Mouse (Mus musculus) heart, embryonic 12.5 days (tissue): ENCODE results near the gene Btaf1. TPM values are rescaled to one million over a fixed set of nuclear protein-coding genes. Genes with fewer than 3 reads are reported as not detected.
A peak's percentile ranks its signal among the peaks of the same experiment; 100 is the strongest.

Experiments
- ATAC-seq: fragments of 200-750 bp; cut with Nextera tagmentation; 2 replicates; pipeline ENCODE4 v1.8.0; 2017; ENCODE audit warnings: moderate TSS enrichment, moderate library complexity; ENCODE audit not compliant: insufficient number of reproducible peaks, low FRiP score
- H3K27ac ChIP-seq: fragments of 300-500 bp; sonication (generic); 2 replicates; pipeline ENCODE4 v1.5.1; 2016; ENCODE audit warnings: mild to moderate bottlenecking, moderate library complexity; ENCODE audit not compliant: poor library complexity, severe bottlenecking
- H3K27me3 ChIP-seq: fragments of 300-500 bp; sonication (generic); replicated peaks from 2 replicates; pipeline ENCODE4 v1.6.1; 2016; ENCODE audit warnings: mild to moderate bottlenecking, moderate library complexity
- H3K36me3 ChIP-seq: fragments of 300-500 bp; sonication (generic); 2 replicates; pipeline ENCODE4 v1.6.1; 2016; ENCODE audit warnings: mild to moderate bottlenecking, moderate library complexity
- H3K4me1 ChIP-seq: fragments of 300-500 bp; sonication (generic); replicated peaks from 2 replicates; pipeline ENCODE4 v1.6.1; 2016; ENCODE audit warnings: mild to moderate bottlenecking
- H3K4me2 ChIP-seq: fragments of 300-500 bp; sonication (generic); 2 replicates; pipeline ENCODE4 v1.6.1; 2016; ENCODE audit warnings: mild to moderate bottlenecking, moderate library complexity
- H3K4me3 ChIP-seq: fragments of 300-500 bp; sonication (generic); 2 replicates; pipeline ENCODE4 v1.5.1; 2016; ENCODE audit warnings: mild to moderate bottlenecking
- H3K9ac ChIP-seq: fragments of 300-500 bp; sonication (generic); 2 replicates; pipeline ENCODE4 v1.6.1; 2016; ENCODE audit warnings: mild to moderate bottlenecking, moderate library complexity
- H3K9me3 ChIP-seq: fragments of 300-500 bp; sonication (generic); replicated peaks from 2 replicates; pipeline ENCODE4 v1.6.1; 2016; ENCODE audit warnings: mild to moderate bottlenecking, moderate library complexity
- WGBS: fragments of 180-500 bp; shearing (Covaris S2); methylation state at CpG from one replicate; pipeline ENCODE4 v1.1.7; 2016; 5-methylcytosine and 5-hydroxymethylcytosine counted together
- polyA plus RNA-seq: library from polyadenylated mRNA; unstranded; fragments of >200 nt; fragmentation: Nextera tagmentation; extraction: Ambion mirVana; gene quantifications from 2 replicates; pipeline ENCODE4 v1.2.1, GENCODE M21; 2016

The Btaf1 gene
- polyA plus RNA-seq, 1 experiment from 2014 or later: 13.8 TPM

DNA sequence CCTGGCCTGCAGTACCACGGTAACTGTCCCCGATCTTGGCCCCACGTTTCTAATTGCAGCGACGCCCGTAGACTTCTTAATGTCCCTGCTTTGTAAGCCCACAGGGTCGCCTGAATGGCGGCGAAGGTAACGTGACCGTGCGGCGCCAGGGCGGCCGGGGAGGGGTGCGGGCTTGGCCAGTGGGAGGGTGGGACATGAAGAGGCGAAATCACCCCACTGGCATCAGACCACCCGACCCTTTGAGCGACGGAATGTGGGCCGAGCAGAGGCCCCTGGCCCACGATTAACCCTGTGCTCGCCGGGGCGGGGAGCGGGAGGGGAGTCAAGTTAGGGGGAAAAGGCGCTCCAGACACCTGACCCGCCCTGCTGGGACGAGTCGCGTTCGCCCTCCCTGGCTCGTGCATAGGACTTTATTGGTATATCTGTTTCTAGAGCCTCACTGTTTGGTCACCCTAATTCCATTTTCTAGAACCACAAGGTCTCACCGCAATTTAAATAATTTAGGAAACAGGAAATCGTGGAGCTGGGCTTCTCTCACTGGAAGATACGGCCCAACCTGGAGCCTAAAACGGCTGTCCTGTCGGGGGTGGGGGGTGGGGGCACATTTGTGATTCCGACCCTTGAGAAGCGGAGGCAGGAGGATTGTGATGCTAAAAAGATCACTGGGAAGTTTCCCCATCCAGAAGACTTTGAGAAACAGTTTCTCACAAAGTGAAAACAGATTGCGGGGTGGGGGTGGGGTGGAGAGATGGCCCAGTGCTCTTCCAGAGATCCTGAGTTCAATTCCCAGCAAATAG is 21.5 kb upstream of the Btaf1 start:
- Histone ChIP-seq H3K4me2 (peak overlapping the region; percentile 80), H3K36me3 (no peaks in the 10 kb centered on the region), H3K4me3 (peak overlapping the region; percentile 62), H3K9me3 (no peaks in the 10 kb centered on the region), H3K27me3 (no peaks in the 10 kb centered on the region), H3K4me1 (no peaks in the 10 kb centered on the region), H3K9ac (peak overlapping the region; percentile 78), H3K27ac (peak overlapping the region; percentile 80)
- 2% methylated on average over 38 of the region's 41 CpGs for WGBS
- ATAC-seq: peak; percentile 81

DNA sequence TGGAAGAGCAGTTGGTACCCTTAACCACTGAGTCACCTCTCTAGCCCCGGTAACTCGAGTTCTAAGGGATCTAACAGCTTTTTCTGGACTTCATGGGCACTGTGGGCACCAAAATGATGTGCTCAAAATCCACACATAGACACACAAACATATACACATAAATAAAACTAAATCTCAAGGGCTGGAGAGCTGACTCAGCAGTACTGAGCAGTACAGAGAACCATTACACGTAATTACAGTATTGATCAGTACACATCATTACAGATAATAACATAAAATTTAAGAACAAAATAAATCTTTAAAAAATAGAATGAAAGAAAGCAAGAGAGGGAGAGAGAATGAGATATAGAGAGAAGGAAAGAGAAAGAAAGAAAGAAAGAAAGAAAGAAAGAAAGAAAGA is 16.7 kb upstream of the Btaf1 start:
- Histone ChIP-seq H3K27me3 (no peaks in the 10 kb centered on the region), H3K27ac (no peak overlapping the region), H3K4me2 (no peak overlapping the region), H3K4me3 (no peak overlapping the region), H3K4me1 (0 out of 2 replicates have a peak, but pooled peaks cover 4% of the 10 kb centered on the region), H3K36me3 (no peaks in the 10 kb centered on the region), H3K9me3 (no peaks in the 10 kb centered on the region), H3K9ac (no peak overlapping the region)
- WGBS: 85% methylated on average over 3 of the region's 3 CpGs
- ATAC-seq: no peak

DNA sequence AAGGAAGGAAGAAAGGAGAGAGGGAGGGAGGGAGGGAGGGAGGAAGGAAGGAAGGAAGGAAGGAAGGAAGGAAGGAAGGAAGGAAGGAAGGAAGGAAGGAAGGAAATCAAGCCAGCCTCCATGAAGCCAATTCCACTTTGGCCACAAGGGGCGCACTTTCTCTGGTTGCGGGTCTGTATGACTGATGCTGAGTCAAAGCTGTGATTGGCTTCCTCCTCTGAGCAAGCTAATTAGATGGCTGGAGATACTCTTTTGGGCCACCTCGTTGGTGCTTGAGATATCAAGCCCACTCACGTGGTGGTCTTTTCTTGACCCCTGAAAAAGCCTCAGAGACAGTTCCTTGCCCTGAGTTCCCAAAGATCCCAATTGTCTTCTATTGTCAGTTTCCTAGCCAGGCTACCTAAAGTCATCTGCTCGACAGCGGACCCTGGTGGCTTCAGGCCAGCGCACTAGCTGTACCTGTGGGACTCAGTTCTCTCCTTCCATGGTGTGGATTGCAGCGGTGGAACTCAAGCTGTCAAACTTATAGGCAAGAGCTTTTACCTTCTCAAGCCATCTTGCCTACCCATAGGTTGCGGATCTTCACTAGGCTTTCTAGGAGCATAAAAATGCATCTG is 16.1 kb upstream of the Btaf1 start:
- ATAC-seq: no peak
- Histone ChIP-seq H3K9me3 (no peaks in the 10 kb centered on the region), H3K9ac (no peak overlapping the region), H3K36me3 (no peaks in the 10 kb centered on the region), H3K27ac (no peak overlapping the region), H3K4me1 (0 out of 2 replicates have a peak, but pooled peaks cover 4% of the 10 kb centered on the region), H3K4me2 (no peak overlapping the region), H3K27me3 (no peaks in the 10 kb centered on the region), H3K4me3 (no peak overlapping the region)
- 19% methylated on average over 9 of the region's 9 CpGs for WGBS

DNA sequence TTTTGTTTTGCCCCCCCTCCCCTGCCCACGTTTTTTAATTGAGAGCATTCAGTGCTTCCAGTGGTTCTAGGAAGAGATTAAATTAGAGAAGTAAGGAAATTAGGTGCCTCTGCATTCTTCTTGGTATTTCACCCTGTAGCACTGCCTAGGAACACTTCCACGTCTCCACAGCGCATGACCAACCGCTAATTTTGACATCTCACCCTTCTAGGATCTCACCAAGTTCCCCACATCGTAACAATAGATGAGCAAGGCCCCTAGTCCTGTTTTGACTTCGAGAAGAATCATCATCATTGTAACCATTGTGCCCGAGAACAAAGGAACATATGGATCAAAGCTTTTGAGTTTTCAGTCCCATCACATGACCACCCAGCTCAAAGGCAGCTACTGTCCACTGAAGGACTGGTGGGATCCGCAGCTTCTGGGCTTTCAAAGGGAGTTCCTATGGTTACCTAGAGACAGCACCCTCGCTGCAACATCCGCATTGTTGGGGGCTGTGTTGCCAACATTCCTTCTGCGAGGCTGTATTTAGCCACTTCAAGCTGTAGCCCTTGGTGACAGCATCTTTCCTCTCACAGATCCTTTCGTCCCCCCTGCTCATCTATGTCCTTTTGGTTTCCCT is 15.3 kb upstream of the Btaf1 start:
- no peak overlapping the region for H3K27ac ChIP-seq
- H3K4me3 ChIP-seq: no peak overlapping the region
- H3K9me3 ChIP-seq: no peaks in the 10 kb centered on the region
- H3K36me3 ChIP-seq: no peaks in the 10 kb centered on the region
- ATAC-seq: no peak
- no peak overlapping the region for H3K4me2 ChIP-seq
- no peaks in the 10 kb centered on the region for H3K27me3 ChIP-seq
- whole genome bisulfite sequencing: 43% methylated on average over 12 of the region's 12 CpGs
- H3K9ac ChIP-seq: no peak overlapping the region
- H3K4me1 ChIP-seq: 0 out of 2 replicates have a peak, but pooled peaks cover 4% of the 10 kb centered on the region

DNA sequence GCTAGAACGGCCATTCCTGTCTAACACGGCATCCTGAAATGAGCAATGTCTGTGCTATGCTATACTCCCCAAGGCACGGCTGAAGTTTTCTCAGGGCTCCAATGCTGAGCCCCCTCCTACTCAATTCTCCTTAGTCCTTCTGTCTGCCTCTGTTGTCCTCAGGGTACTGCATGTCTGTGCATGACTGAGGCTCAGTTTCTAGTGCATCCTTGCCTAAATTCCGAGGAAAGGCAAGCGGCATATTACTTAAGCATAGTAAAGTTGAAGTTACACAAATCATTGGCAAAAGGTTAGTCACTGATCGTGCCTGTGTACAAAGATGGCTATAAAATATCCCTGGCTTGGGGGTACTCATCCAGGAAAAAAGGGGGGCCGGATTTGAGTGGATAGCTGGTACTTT is 12.8 kb upstream of the Btaf1 start:
- Histone ChIP-seq H3K27ac (no peak overlapping the region), H3K36me3 (no peaks in the 10 kb centered on the region), H3K4me1 (0 out of 2 replicates have a peak, but pooled peaks cover 6% of the 10 kb centered on the region), H3K27me3 (no peaks in the 10 kb centered on the region), H3K4me2 (no peak overlapping the region), H3K9me3 (no peaks in the 10 kb centered on the region), H3K9ac (no peak overlapping the region), H3K4me3 (no peak overlapping the region)
- ATAC-seq: no peak
- whole genome bisulfite sequencing: 79% methylated on average over 7 of the region's 7 CpGs

DNA sequence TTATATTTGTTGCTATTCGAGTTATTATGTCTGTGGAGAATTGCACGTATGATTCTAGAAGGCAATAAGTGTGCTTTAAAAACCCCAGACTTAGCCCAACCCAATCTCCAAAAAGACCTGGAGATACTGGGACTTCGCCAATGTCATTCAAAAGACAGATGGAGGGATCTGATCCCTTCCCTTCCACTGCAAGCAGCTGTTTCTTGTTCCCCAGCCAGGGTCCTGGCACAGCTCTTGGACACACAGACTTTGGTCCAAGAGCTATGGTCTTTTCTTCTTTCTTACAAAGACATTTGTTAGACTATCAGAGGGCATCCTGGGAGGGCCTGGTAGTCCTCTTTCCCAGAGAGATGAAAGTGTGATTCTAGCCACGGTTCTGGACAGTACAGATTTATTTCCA is 9.7 kb upstream of the Btaf1 start:
- 74% methylated on average over 4 of the region's 4 CpGs for WGBS

DNA sequence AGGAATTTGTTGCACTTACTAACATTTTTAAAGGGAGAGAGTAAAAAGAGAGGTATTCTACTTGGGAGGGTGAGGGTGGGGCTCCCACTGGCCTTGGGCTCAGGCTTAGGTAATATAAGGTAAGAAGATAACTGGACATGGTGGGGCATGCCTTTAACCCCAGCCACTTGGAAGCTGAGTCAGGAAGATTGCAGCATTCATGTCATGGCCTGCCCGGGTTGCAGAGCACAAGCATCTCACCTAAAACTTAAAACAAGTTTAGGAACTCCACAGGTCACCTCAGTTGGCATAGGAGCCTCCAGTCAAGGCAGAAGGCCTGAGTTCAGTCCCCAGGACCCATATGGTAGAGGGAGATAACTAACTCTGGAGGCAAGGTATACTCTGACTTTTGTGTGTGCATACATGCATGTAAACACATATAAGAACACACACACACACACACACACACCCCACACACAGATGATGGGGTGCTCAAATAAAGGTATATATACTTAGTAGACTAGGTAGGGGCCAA is 8.9 kb upstream of the Btaf1 start:
- WGBS: 79% methylated on average over 1 of the region's 1 CpGs
- H3K27me3 ChIP-seq: no peaks in the 10 kb centered on the region
- no peak for ATAC-seq
- no peak overlapping the region for H3K4me2 ChIP-seq
- no peak overlapping the region for H3K4me3 ChIP-seq
- no peak overlapping the region for H3K9ac ChIP-seq
- H3K27ac ChIP-seq: no peak overlapping the region
- peaks cover 5% of the 10 kb centered on the region; the same call in 1 of the 2 replicates for H3K4me1 ChIP-seq
- H3K36me3 ChIP-seq: no peaks in the 10 kb centered on the region
- H3K9me3 ChIP-seq: no peaks in the 10 kb centered on the region

More for the DNA sequence above, 9.7 kb upstream of the Btaf1 start:
- H3K36me3 ChIP-seq: no peaks in the 10 kb centered on the region
- H3K4me3 ChIP-seq: no peak overlapping the region
- H3K9ac ChIP-seq: no peak overlapping the region
- no peak overlapping the region for H3K4me2 ChIP-seq
- no peak overlapping the region for H3K27ac ChIP-seq
- ATAC-seq: no peak
- H3K4me1 ChIP-seq: peaks cover 5% of the 10 kb centered on the region; the same call in 1 of the 2 replicates
- H3K9me3 ChIP-seq: no peaks in the 10 kb centered on the region
- no peaks in the 10 kb centered on the region for H3K27me3 ChIP-seq

DNA sequence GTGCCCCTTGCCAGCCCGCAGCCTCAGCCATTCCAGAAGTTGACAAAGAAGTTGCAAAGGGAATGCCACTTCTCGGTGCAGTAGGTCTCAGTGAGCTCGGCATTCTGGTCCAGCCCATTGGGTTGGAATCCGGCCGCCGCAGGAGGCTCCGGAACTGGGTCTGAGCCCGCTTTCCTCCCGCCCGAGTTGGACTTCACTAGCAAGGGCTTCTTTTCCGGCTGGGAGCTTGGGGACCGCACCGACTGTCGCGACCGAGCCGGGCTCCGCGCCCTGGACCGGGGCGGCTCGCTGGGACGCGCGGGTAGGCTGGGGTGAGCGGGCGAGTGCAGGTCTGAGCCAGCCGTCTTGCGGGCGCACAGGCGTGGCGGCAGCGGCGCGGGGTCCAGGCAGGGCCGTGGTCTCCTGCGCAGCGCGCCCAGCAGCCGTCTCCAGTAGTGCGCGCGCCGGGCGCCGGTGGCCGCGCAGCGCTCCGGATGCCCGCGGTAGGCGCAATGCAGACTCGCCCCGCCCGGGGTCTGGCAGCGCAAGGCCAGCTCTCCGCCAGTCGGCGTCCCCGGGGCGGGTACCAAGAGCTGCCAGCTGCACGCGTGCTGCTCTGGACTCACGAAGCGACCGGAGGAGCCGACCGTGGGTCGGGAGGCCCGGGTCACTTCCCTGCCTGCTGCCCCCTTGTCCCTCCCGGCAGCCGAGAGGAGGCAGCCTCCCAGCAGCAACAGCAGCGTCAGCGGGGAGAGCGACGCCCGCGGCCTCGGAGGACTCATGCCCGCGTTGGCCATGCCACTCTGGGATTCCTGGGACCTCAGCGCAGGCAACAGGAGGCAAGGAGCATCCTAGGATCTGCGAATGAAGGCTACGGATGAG is 7.2 kb upstream of the Btaf1 start:
- peak overlapping the region; percentile 90 for H3K27ac ChIP-seq
- peak overlapping the region; percentile 86 for H3K4me2 ChIP-seq
- H3K36me3 ChIP-seq: no peaks in the 10 kb centered on the region
- H3K9me3 ChIP-seq: no peaks in the 10 kb centered on the region
- WGBS: under 1% methylated on average over 76 of the region's 85 CpGs
- peaks cover 5% of the 10 kb centered on the region; the same call in 1 of the 2 replicates for H3K4me1 ChIP-seq
- peak overlapping the region; percentile 96 for H3K9ac ChIP-seq
- peak overlapping the region; percentile 93 for H3K4me3 ChIP-seq
- peak; percentile 86 for ATAC-seq
- H3K27me3 ChIP-seq: no peaks in the 10 kb centered on the region

DNA sequence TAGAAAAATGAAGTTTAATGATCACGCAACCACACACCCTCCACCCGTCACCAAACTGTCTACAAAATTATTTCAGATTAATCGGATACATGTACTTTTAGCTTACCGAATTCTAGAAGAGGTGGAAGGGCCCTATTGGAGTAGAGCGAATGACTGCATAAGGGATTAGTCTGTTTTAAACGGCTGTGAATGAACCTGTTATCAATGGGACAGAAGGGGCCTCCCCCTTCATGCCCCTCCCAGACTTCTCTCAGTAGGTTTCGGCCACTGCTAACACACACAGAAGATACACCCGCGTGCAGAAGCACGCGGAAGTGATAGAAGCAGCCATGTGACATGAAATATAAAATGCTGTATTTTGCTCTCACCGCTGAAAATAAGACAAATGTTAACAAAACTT is 6.4 kb upstream of the Btaf1 start, which contains the start of gene Fgfbp3:
Gene Fgfbp3 (minus strand): TSS at position 150 of the 400 bp plus-strand sequence.
- peaks cover 5% of the 10 kb centered on the region; the same call in 1 of the 2 replicates for H3K4me1 ChIP-seq
- no peak for ATAC-seq

DNA sequence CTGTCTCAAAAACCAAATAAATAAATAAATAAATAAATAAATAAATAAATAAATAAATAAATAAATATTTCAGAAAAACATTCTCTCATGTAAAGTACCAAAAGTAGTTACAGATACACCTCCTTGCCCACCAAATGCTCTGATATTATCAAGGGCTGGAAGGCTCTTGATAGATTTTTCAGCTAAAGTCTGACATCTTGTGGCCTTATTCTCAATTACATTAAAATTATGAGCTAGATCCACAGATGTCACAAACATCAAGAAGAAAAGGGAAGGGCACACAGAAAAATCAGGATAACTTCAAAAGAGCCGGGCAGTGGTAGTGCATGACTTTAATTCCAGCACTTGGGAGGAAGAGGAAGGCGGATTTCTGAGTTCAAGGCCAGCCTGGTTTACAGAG is 3.9 kb upstream of the Btaf1 start:
- no peaks in the 10 kb centered on the region for H3K27me3 ChIP-seq
- WGBS: 38% methylated on average over 2 of the region's 2 CpGs
- H3K27ac ChIP-seq: no peak overlapping the region
- no peaks in the 10 kb centered on the region for H3K36me3 ChIP-seq
- H3K4me3 ChIP-seq: no peak overlapping the region
- H3K4me2 ChIP-seq: no peak overlapping the region
- H3K4me1 ChIP-seq: peaks cover 12% of the 10 kb centered on the region
- ATAC-seq: no peak
- H3K9me3 ChIP-seq: no peaks in the 10 kb centered on the region
- H3K9ac ChIP-seq: no peak overlapping the region

More for the DNA sequence above, 6.4 kb upstream of the Btaf1 start, which contains the start of gene Fgfbp3:
- WGBS: 7% methylated on average over 12 of the region's 12 CpGs
- no peaks in the 10 kb centered on the region for H3K9me3 ChIP-seq
- peak within 1 kb of the TSS; percentile 90 for H3K27ac ChIP-seq
- H3K4me3 ChIP-seq: peak within 1 kb of the TSS; percentile 93
- H3K36me3 ChIP-seq: no peaks in the 10 kb centered on the region
- no peaks in the 10 kb centered on the region for H3K27me3 ChIP-seq
- H3K9ac ChIP-seq: peak within 1 kb of the TSS; percentile 96
- peak within 1 kb of the TSS; percentile 86 for H3K4me2 ChIP-seq
